Mouse (Mus musculus): Measurements from ENCODE around the gene Msh5. TPM values are rescaled to one million over a fixed set of nuclear protein-coding genes. Genes with fewer than 3 reads are reported as not detected.
"Not testable (repeated sequence)": the region's sequence is repeated elsewhere in the genome, so short reads cannot be mapped to it uniquely, and the experiment has no call there.

The Msh5 gene
- total and polyA plus RNA-seq, 3 experiments: 26.3 to 29.0 TPM; not detected in 1

DNA sequence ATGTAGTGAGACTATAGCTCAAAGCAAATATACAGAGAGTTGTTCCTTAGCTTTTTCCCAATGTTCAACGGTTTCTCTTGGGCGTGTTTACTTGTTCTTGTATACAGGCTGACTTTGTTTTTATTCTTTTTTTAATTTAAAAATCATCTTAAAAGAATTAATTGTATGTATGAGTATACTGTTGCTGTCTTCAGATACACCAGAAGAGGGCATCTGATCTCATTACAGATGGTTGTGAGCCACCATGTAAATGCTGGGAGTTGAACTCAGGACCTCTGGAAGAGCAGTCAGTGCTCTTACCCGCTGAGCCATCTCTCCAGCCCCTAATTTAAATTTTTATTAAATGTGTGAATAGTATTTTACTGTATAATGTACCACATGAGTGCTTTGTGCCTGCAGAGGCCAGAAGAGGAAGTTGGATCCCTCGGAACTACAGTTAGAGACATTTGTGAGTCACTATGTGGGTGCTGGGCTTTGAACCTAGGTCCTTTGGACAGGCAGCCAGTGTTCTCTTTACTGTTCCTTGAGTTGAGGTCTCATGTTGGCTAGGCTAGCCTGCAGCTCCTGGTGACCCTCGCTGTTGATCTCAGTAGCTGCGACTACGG, 39.1 kb downstream of the Msh5 start (continued):
- TF ChIP-seq HCFC1 (IDR thresholded peaks at IDR 0.05; ENCODE audit: low read depth, low read length): peak; percentile 37; the same call in 1 of the 2 replicates
- no peak for TF ChIP-seq TCF12 (IDR thresholded peaks at IDR 0.05; ENCODE audit: low read depth, low read length)

GRCm38 (mm10) chr17:35005902-35006301, 40.6 kb downstream of the Msh5 start:
- not testable (repeated sequence) for DNase-seq (ENCODE audit: low read depth, low spot score); H3K9ac ChIP-seq (ENCODE audit: control insufficient read depth, low read depth, low read length, poor library complexity, severe bottlenecking); H3K9me3 ChIP-seq (replicated peaks; ENCODE audit: insufficient read depth, low read length); H3K36me3 ChIP-seq (ENCODE audit: control insufficient read depth in 1 of 2, insufficient read depth in 2 of 2, low read length in 2 of 2); H3K27me3 ChIP-seq (ENCODE audit: control insufficient read depth in 1 of 2, insufficient read depth in 2 of 2, low read length in 2 of 2); H3K4me3 ChIP-seq (ENCODE audit: control insufficient read depth in 1 of 2, insufficient read depth in 1 of 2, low read depth in 2 of 2, low read length in 2 of 2); H3K27ac ChIP-seq (ENCODE audit: control insufficient read depth, low read depth, low read length)
- H3K79me2 ChIP-seq (ENCODE audit: control insufficient read depth, insufficient read depth, low read length, poor library complexity): peaks cover 48% of the 10 kb centered on the region
- TF ChIP-seq ZNF384 (IDR thresholded peaks at IDR 0.05; ENCODE audit: low read depth, low read length): peak; percentile 64
- peaks cover 0 to 13% of the 10 kb centered on the region in 2 experiments; a peak in 2 of 4 replicates for H3K4me1 ChIP-seq (ENCODE audit: control insufficient read depth in 1 of 2, insufficient read depth in 2 of 2, low read length in 2 of 2)

DNA sequence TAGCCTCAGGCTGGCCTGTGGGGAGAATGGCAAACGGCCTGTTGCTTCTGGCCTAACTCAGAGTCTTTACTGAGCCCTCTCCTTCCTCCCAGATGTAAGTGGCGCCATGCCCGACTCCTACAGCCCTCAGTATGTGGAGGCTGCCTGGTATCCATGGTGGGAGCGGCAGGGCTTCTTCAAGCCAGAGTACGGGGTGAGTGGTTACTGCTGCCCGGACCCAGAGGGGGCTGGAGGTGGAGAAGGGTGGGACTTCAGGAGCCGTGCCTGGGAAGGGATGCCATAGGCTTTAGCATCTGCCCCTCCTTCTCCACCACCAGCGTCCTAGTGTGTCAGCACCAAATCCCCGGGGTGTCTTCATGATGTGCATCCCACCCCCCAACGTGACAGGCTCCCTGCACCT, 41.4 kb downstream of the Msh5 start:
- no peak for TF ChIP-seq NRF1 (IDR thresholded peaks at IDR 0.05; ENCODE audit: insufficient read depth, low read depth, low read length, poor library complexity, severe bottlenecking)
- TF ChIP-seq TCF12 (IDR thresholded peaks at IDR 0.05; ENCODE audit: low read depth, low read length): no peak
- TF ChIP-seq HCFC1 (IDR thresholded peaks at IDR 0.05; ENCODE audit: low read depth, low read length): no peak
- no peak for TF ChIP-seq ZNF384 (IDR thresholded peaks at IDR 0.05; ENCODE audit: low read depth, low read length)
- TF ChIP-seq ZC3H11A (IDR thresholded peaks at IDR 0.05; ENCODE audit: low read depth, low read length): no peak
- H3K9me3 ChIP-seq (replicated peaks; ENCODE audit: insufficient read depth, low read length): no peaks in the 10 kb centered on the region
- peaks cover 0 to 13% of the 10 kb centered on the region in 2 experiments; a peak in 2 of 4 replicates for H3K4me1 ChIP-seq (ENCODE audit: control insufficient read depth in 1 of 2, insufficient read depth in 2 of 2, low read length in 2 of 2)
- peaks cover 50% of the 10 kb centered on the region for H3K79me2 ChIP-seq (ENCODE audit: control insufficient read depth, insufficient read depth, low read length, poor library complexity)
- no peaks in the 10 kb centered on the region for H3K27me3 ChIP-seq (ENCODE audit: control insufficient read depth in 1 of 2, insufficient read depth in 2 of 2, low read length in 2 of 2)
- H3K4me3 ChIP-seq (ENCODE audit: control insufficient read depth in 1 of 2, insufficient read depth in 1 of 2, low read depth in 2 of 2, low read length in 2 of 2): no peak overlapping the region
- H3K36me3 ChIP-seq (ENCODE audit: control insufficient read depth in 1 of 2, insufficient read depth in 2 of 2, low read length in 2 of 2): peaks cover 6 to 7% of the 10 kb centered on the region in 2 experiments
- H3K9ac ChIP-seq (ENCODE audit: control insufficient read depth, low read depth, low read length, poor library complexity, severe bottlenecking): no peak overlapping the region
- no peak for DNase-seq (ENCODE audit: low read depth, low spot score)
- no peak overlapping the region for H3K27ac ChIP-seq (ENCODE audit: control insufficient read depth, low read depth, low read length)

DNA sequence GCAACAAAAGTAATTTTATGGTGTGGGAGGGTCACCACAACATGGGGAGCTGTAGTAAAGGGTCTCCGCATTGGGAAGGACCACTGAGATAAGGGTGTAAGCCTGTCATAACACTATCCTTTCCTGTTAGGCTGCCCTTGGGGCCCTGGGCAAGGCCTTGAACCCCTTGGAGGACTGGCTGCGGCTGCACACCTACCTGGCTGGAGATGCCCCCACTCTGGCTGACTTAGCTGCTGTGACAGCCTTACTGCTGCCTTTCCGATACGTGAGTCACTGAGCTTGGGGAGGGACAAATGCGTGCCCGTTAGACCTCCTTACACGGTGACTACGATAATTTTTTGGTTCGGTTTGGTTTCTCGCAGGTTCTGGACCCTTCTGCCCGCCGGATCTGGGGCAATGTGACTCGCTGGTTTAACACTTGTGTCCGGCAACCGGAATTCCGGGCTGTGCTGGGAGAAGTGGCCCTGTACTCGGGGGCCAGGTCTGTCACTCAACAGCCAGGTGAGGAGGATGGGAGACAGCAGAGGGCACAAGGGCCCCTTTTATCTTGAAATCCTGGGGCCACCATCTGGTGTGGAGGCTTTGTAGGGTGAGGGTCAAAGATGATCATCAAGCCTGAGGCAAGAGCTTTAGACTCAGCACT, 42.3 kb downstream of the Msh5 start:
- no peak for DNase-seq (ENCODE audit: low read depth, low spot score)
- no peaks in the 10 kb centered on the region for H3K9me3 ChIP-seq (replicated peaks; ENCODE audit: insufficient read depth, low read length)
- H3K4me3 ChIP-seq (ENCODE audit: control insufficient read depth in 1 of 2, insufficient read depth in 1 of 2, low read depth in 2 of 2, low read length in 2 of 2): no peak overlapping the region
- H3K36me3 ChIP-seq (ENCODE audit: control insufficient read depth in 1 of 2, insufficient read depth in 2 of 2, low read length in 2 of 2): peaks cover 2 to 7% of the 10 kb centered on the region in 2 experiments; a peak in 3 of 4 replicates
- peak overlapping the region; percentile 100 for H3K9ac ChIP-seq (ENCODE audit: control insufficient read depth, low read depth, low read length, poor library complexity, severe bottlenecking)
- 0 out of 2 replicates have a peak overlapping the region, but pooled peaks have one; percentile 22 for H3K27ac ChIP-seq (ENCODE audit: control insufficient read depth, low read depth, low read length)
- peaks cover 0 to 13% of the 10 kb centered on the region in 2 experiments; a peak in 2 of 4 replicates for H3K4me1 ChIP-seq (ENCODE audit: control insufficient read depth in 1 of 2, insufficient read depth in 2 of 2, low read length in 2 of 2)
- H3K27me3 ChIP-seq (ENCODE audit: control insufficient read depth in 1 of 2, insufficient read depth in 2 of 2, low read length in 2 of 2): no peaks in the 10 kb centered on the region
- H3K79me2 ChIP-seq (ENCODE audit: control insufficient read depth, insufficient read depth, low read length, poor library complexity): peaks cover 59% of the 10 kb centered on the region
- TF ChIP-seq MEF2A (IDR thresholded peaks at IDR 0.05; ENCODE audit: extremely low read depth, insufficient replicate concordance, low read depth, low read length, poor library complexity, severe bottlenecking): no peak
- no peak for TF ChIP-seq GABPA (IDR thresholded peaks at IDR 0.05; ENCODE audit: low read depth, low read length)
- TF ChIP-seq ZC3H11A (IDR thresholded peaks at IDR 0.05; ENCODE audit: low read depth, low read length): no peak
- no peak for TF ChIP-seq ZMIZ1 (IDR thresholded peaks at IDR 0.05; ENCODE audit: low read depth, low read length)
- TF ChIP-seq TCF12 (IDR thresholded peaks at IDR 0.05; ENCODE audit: low read depth, low read length): no peak
- no peak for TF ChIP-seq NELFE (IDR thresholded peaks at IDR 0.05; ENCODE audit: low read depth, low read length)
- TF ChIP-seq SMC3 (IDR thresholded peaks at IDR 0.05; ENCODE audit: low read depth, low read length): no peak
- TF ChIP-seq BHLHE40 (IDR thresholded peaks at IDR 0.05; ENCODE audit: borderline replicate concordance, low read depth, low read length): no peak
- TF ChIP-seq ZKSCAN1 (IDR thresholded peaks at IDR 0.05; ENCODE audit: low read depth, low read length): no peak
- no peak for TF ChIP-seq NRF1 (IDR thresholded peaks at IDR 0.05; ENCODE audit: insufficient read depth, low read depth, low read length, poor library complexity, severe bottlenecking)
- no peak for TF ChIP-seq HCFC1 (IDR thresholded peaks at IDR 0.05; ENCODE audit: low read depth, low read length)
- TF ChIP-seq ZNF384 (IDR thresholded peaks at IDR 0.05; ENCODE audit: low read depth, low read length): no peak
- no peak for TF ChIP-seq RCOR1 (IDR thresholded peaks at IDR 0.05; ENCODE audit: low read depth, low read length)
- no peak for TF ChIP-seq SIN3A (IDR thresholded peaks at IDR 0.05; ENCODE audit: low read length)
- no peak for TF ChIP-seq TAL1 (IDR thresholded peaks at IDR 0.05; ENCODE audit: low read length)
- no peak for TF ChIP-seq CTCF (IDR thresholded peaks at IDR 0.05 in 2 of 3, conservative IDR thresholded peaks at IDR 0.05 in 1 of 3; ENCODE audit: control insufficient read depth in 1 of 3, insufficient read depth in 1 of 3, low read depth in 2 of 3, low read length in 3 of 3, poor library complexity in 1 of 3, severe bottlenecking in 1 of 3)
- TF ChIP-seq ETS1 (IDR thresholded peaks at IDR 0.05; ENCODE audit: low read depth, low read length): no peak
- TF ChIP-seq JUND (IDR thresholded peaks at IDR 0.05; ENCODE audit: low read depth, low read length): no peak
- TF ChIP-seq USF2 (IDR thresholded peaks at IDR 0.05; ENCODE audit: borderline replicate concordance in 1 of 2, insufficient read depth in 1 of 2, low read depth in 1 of 2, low read length in 2 of 2): no peak

Data from MEL (cell line).